Mouse (Mus musculus) forebrain, embryonic 14.5 days (tissue): ENCODE measurements around the gene Ptbp3. TPM values are rescaled to one million over a fixed set of nuclear protein-coding genes. Genes with fewer than 3 reads are reported as not detected.

Source experiments
- ATAC-seq: fragments of 200-750 bp; cut with Nextera tagmentation; 2 replicates; pipeline ENCODE4 v1.8.0; 2017; ENCODE audit warnings: mild to moderate bottlenecking, moderate library complexity
- DNase-seq: peaks from one replicate; pipeline ENCODE4 v3.0.0-alpha.2; 2015; ENCODE audit warnings: low spot score
- H3K27ac ChIP-seq: fragments of 300-500 bp; sonication (generic); 2 replicates; pipeline ENCODE4 v1.5.1; 2014; ENCODE audit warnings: low read depth, mild to moderate bottlenecking, control low read depth, low read length, moderate library complexity
- H3K27me3 ChIP-seq: fragments of 300-500 bp; sonication (generic); replicated peaks from 2 replicates; pipeline ENCODE4 v1.6.1; 2014; ENCODE audit warnings: low read length, control low read depth, mixed read lengths; ENCODE audit not compliant: control insufficient read depth, insufficient read depth
- H3K36me3 ChIP-seq: fragments of 300-500 bp; sonication (generic); 2 replicates; pipeline ENCODE4 v1.6.1; 2014; ENCODE audit warnings: low read length, control low read depth; ENCODE audit not compliant: control insufficient read depth, insufficient read depth
- H3K4me1 ChIP-seq: fragments of 300-500 bp; sonication (generic); 2 replicates; pipeline ENCODE4 v1.6.1; 2014; ENCODE audit warnings: antibody characterized with exemption, low read length, control low read depth; ENCODE audit not compliant: control insufficient read depth, insufficient read depth
- H3K4me2 ChIP-seq: fragments of 300-500 bp; sonication (generic); 2 replicates; pipeline ENCODE4 v1.6.1; 2014; ENCODE audit warnings: mild to moderate bottlenecking, control low read depth, low read length
- H3K4me3 ChIP-seq: fragments of 300-500 bp; sonication (generic); 2 replicates; pipeline ENCODE4 v1.5.1; 2014; ENCODE audit warnings: low read depth, low read length, control low read depth
- H3K9ac ChIP-seq: fragments of 300-500 bp; sonication (generic); 2 replicates; pipeline ENCODE4 v1.6.1; 2014; ENCODE audit warnings: mild to moderate bottlenecking, low read length, control low read depth, moderate library complexity
- H3K9me3 ChIP-seq: fragments of 300-500 bp; sonication (generic); replicated peaks from 2 replicates; pipeline ENCODE4 v1.6.1; 2016; ENCODE audit warnings: low read length, control low read depth, mixed read lengths; ENCODE audit not compliant: control insufficient read depth
- WGBS: fragments of 180-500 bp; shearing (Covaris S2); extraction: QIAGEN DNeasy Blood & Tissue Kit; methylation state at CpG from one replicate; pipeline ENCODE4 v1.1.7; 2014; 5-methylcytosine and 5-hydroxymethylcytosine counted together
- polyA plus RNA-seq: library from polyadenylated mRNA; unstranded; fragments of >200 nt; fragmentation: Nextera tagmentation; extraction: Ambion mirVana; gene quantifications from 2 replicates; pipeline ENCODE4 v1.2.1, GENCODE M21; 2014

Gene Ptbp3
- polyA plus RNA-seq, 1 experiment from 2014 or later, result 23.5 TPM

DNA sequence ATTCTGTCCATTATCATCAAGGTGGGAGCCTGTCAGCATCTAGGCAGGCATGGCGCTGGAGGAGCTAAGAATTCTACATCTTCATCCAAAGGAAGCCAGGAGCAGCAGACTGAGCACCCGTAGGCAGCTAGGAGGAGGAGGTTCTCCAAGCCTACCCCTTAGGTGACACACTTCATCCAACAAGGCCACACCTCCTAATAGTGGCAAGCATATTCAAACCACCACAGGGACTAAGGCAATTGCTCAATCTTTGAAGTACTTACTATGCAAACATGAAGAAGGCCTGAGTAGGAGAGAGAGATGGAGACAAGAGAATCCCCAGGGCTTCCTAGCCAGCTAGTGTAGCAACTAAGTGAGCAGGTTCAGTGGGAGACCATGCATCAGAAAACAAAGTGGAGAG is 58.1 kb downstream of the Ptbp3 start:
- H3K27me3 ChIP-seq, result no peaks in the 10 kb centered on the region
- no peak for ATAC-seq
- no peaks in the 10 kb centered on the region for H3K4me1 ChIP-seq
- WGBS, result 91% methylated on average over 2 of the region's 2 CpGs
- H3K4me2 ChIP-seq, result no peak overlapping the region
- H3K9me3 ChIP-seq, result no peaks in the 10 kb centered on the region
- no peak overlapping the region for H3K4me3 ChIP-seq
- H3K36me3 ChIP-seq, result peaks cover 4% of the 10 kb centered on the region; the same call in 1 of the 2 replicates
- no peak for DNase-seq
- H3K27ac ChIP-seq, result no peak overlapping the region
- H3K9ac ChIP-seq, result no peak overlapping the region

DNA sequence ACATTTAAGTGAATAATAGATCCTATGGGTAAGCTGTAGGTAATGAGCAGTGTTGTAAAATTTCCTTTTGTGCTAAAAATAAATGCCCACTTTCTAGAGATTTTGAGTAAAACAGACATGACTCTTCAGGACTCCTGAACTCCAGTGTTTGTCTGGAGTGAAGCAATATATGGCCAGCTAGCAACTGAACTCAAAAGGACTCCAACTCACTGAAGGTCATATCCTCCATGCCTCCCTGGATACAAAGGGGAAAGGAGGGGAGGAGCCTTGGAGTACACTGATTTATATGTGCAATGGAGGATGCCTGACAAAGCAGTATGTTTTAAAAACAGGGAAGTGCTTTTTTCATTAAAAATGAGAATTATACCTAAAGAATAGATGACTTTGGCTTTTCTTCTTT is 77.9 kb downstream of the Ptbp3 start:
- Histone ChIP-seq H3K36me3 (no peaks in the 10 kb centered on the region), H3K9ac (no peak overlapping the region), H3K4me2 (no peak overlapping the region), H3K27ac (no peak overlapping the region), H3K9me3 (no peaks in the 10 kb centered on the region), H3K27me3 (no peaks in the 10 kb centered on the region), H3K4me1 (no peaks in the 10 kb centered on the region), H3K4me3 (no peak overlapping the region)
- DNase-seq (no peak), ATAC-seq (no peak)

DNA sequence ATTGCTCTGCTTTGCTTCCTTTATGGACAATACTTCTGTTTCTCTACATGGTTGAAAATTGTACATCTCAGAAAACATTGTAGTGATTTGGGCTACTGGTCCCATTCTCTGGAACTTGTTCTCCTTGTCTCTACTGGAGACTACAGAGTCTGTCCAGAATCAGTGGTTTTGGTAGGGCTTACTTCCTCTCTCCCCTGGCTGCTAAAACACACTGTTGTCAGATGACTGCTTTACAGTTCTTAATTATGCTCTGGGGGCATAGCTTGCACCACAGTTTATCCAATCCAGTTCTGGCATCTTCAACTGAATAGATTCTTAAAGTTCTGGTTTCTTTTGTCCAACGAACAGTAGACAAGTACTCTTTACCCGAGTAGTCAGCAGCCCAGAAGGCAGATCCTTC is 83.7 kb downstream of the Ptbp3 start:
- Histone ChIP-seq H3K4me3 (no peak overlapping the region), H3K27me3 (no peaks in the 10 kb centered on the region), H3K27ac (no peak overlapping the region), H3K9me3 (no peaks in the 10 kb centered on the region), H3K4me2 (no peak overlapping the region), H3K36me3 (no peaks in the 10 kb centered on the region), H3K9ac (no peak overlapping the region), H3K4me1 (no peaks in the 10 kb centered on the region)
- 69% methylated on average over 2 of the region's 2 CpGs for WGBS
- DNase-seq (no peak), ATAC-seq (no peak)

DNA sequence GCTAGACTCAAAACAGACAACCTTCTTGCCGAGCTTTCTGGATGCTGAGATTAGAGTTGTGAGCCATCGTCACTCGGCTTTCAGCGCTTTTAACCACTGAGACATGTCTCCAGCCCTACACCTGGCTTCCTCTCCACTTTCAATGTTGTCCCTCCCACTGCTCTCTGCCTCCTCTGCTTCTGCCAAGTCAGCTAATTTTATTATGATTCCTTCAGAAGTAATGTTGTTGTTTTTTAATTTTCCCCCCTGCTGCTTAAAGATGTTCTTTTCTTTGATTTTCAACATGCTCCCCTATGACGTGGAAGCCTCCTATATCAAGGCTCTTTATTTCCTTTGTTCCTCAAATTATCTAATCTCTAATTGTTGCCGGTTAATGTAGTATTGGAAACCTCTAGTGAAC is 84.5 kb downstream of the Ptbp3 start:
- no peaks in the 10 kb centered on the region for H3K36me3 ChIP-seq
- no peak for ATAC-seq
- WGBS, result 83% methylated on average over 6 of the region's 6 CpGs
- no peak overlapping the region for H3K4me3 ChIP-seq
- H3K27me3 ChIP-seq, result no peaks in the 10 kb centered on the region
- no peak overlapping the region for H3K4me2 ChIP-seq
- H3K4me1 ChIP-seq, result no peaks in the 10 kb centered on the region
- DNase-seq, result no peak
- H3K9me3 ChIP-seq, result no peaks in the 10 kb centered on the region
- no peak overlapping the region for H3K27ac ChIP-seq
- H3K9ac ChIP-seq, result no peak overlapping the region

DNA sequence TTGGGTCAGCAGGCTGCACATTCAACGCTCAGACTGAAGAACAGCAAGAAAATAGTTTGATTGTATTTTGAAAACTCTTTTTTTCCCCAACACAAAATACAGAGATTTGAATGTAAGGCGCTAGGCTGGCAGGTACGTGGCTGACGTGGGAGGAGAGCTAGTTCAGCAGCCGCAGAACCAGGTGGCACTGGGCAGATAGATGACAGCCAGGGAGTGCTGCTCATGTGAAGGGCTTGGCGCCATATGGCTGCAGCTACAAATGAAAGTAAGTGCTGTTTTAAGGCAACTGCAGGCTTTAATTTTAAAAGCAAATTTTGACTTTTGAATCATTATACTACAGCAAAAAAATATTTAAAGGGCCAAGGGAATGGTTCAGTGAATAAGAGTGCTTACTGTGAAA is 86.7 kb downstream of the Ptbp3 start:
- no peak for ATAC-seq
- whole genome bisulfite sequencing, result 74% methylated on average over 6 of the region's 6 CpGs
- H3K9me3 ChIP-seq, result no peaks in the 10 kb centered on the region

DNA sequence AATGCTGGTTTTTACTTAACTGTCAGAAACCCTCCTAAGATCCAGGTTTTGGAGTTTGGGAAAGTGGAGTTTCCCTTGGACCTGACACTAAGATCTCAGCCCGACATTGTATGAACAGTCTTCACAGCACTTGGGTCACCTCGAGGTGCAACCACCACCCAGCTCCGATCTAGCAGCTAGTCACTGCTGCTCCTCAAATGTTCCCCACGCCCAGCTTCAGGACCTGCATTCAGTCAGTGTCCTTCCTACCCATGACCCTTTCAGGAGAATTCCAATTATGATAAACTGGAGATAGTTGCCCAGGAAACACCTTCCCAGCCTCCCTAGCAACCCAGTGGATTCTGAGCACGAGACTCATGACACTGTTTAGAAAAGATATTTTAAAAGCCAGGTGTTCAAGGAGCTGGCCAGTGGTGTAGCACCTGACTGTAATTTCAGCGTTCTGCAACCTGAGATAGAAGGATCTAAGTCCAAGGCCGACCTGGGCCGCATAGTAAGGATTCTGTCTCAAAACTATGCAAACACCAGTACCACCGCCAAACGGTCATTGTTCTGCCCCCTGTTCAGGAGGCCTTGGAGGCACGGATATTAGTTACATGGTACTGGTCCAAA is 87.9 kb downstream of the Ptbp3 start:
- Histone ChIP-seq H3K4me2 (no peak overlapping the region), H3K9ac (no peak overlapping the region), H3K4me3 (no peak overlapping the region), H3K9me3 (no peaks in the 10 kb centered on the region), H3K27ac (no peak overlapping the region), H3K36me3 (no peaks in the 10 kb centered on the region), H3K27me3 (no peaks in the 10 kb centered on the region), H3K4me1 (no peaks in the 10 kb centered on the region)
- 89% methylated on average over 11 of the region's 11 CpGs for WGBS
- ATAC-seq (no peak), DNase-seq (no peak)

More for the DNA sequence above, 86.7 kb downstream of the Ptbp3 start:
- no peaks in the 10 kb centered on the region for H3K4me1 ChIP-seq
- peak; percentile 6 for DNase-seq
- H3K4me2 ChIP-seq, result no peak overlapping the region
- no peaks in the 10 kb centered on the region for H3K27me3 ChIP-seq
- H3K4me3 ChIP-seq, result no peak overlapping the region
- no peak overlapping the region for H3K27ac ChIP-seq
- H3K9ac ChIP-seq, result no peak overlapping the region
- H3K36me3 ChIP-seq, result no peaks in the 10 kb centered on the region

DNA sequence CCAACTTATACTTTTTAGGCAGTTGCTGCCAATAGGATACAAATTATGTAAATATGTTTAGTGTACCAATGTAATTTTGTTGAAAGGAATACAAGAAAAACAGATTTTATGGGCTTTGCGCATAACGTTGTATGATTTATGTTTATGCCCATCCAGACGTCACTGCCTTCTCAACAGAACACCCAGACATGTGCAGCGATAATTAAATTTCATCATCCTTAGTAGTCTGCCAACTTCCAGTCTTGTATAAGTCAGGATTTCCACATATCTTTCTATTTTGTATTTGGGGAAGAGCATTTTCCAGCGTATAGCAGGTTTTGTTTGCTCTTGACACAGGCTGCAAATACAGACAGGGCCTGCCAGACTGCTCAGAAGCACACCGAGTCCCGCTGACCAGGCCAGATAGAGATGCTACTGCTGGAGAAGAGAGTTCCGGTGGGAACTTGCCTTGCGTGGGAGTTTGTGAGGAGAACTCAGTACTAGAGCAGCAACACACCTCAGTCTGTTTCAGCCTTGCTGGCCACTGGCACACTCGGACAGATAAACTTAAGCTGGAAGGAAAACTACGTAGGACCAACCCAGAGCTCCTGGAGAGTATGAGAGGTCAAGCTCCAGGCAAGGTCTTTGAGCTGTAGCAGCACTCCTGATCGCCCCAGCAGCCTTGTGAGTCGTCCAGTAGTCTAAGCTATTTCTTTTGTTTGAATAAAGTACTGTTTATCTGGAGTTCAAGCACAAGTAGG is 89.8 kb downstream of the Ptbp3 start:
- peak; percentile 46; the same call in 1 of the 2 replicates for ATAC-seq

DNA sequence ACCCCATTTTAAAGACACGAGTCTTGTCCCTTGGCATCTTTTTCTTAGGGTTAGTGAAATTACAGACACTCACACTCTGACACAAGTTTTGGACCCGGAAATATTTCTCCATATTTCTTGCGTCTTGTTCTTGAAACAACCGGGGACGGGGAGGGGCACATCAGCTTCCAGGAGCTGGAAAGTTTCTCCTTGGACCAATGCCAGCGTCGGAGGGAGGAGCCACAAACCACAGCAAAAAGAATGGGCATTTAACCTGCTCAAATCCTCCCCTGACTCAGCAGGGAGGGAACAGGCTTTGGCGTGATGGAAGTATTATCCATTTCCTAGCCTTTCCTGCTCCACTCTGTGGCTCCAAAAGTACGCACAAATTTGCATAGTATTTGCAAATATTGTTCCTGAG is 91.2 kb downstream of the Ptbp3 start:
- DNase-seq (peak; percentile 27), ATAC-seq (no peak)
- no peak overlapping the region for H3K9ac ChIP-seq
- WGBS, result 33% methylated on average over 9 of the region's 9 CpGs
- H3K9me3 ChIP-seq, result no peaks in the 10 kb centered on the region
- H3K27ac ChIP-seq, result no peak overlapping the region
- no peaks in the 10 kb centered on the region for H3K36me3 ChIP-seq
- H3K4me3 ChIP-seq, result no peak overlapping the region
- H3K4me1 ChIP-seq, result no peaks in the 10 kb centered on the region
- no peaks in the 10 kb centered on the region for H3K27me3 ChIP-seq
- no peak overlapping the region for H3K4me2 ChIP-seq

More for the DNA sequence above, 89.8 kb downstream of the Ptbp3 start:
- Histone ChIP-seq H3K27ac (no peak overlapping the region), H3K4me3 (no peak overlapping the region), H3K27me3 (no peaks in the 10 kb centered on the region), H3K36me3 (no peaks in the 10 kb centered on the region), H3K9me3 (no peaks in the 10 kb centered on the region), H3K9ac (no peak overlapping the region), H3K4me1 (no peaks in the 10 kb centered on the region), H3K4me2 (no peak overlapping the region)
- WGBS, result 75% methylated on average over 13 of the region's 13 CpGs
- DNase-seq, result peak; percentile 63

DNA sequence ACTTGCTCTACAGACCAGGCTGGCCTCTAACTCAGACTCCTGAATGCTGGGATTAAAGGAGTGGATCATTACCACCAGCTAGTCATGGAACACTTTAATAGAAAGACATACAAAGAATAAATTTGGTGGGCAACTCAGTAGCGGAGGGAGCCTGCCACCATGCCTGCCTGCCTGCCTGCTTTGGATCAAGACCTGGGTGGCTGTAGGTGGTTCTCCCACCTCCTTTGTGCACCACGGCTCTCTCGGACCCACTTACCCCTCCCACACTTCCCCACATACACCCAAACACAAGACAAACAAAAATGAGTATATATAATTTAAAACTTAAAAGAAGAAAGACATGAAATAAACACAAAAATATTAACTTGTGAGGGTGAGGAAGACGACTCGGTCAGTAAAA is 92.1 kb downstream of the Ptbp3 start:
- no peak overlapping the region for H3K4me2 ChIP-seq
- 87% methylated on average over 5 of the region's 5 CpGs for WGBS
- no peak overlapping the region for H3K27ac ChIP-seq
- H3K36me3 ChIP-seq, result no peaks in the 10 kb centered on the region
- H3K27me3 ChIP-seq, result no peaks in the 10 kb centered on the region
- no peak for ATAC-seq
- H3K9ac ChIP-seq, result no peak overlapping the region
- DNase-seq, result no peak
- no peaks in the 10 kb centered on the region for H3K9me3 ChIP-seq
- no peak overlapping the region for H3K4me3 ChIP-seq
- H3K4me1 ChIP-seq, result no peaks in the 10 kb centered on the region
